Mouse (Mus musculus): ENCODE measurements around the gene Moap1.

DNA sequence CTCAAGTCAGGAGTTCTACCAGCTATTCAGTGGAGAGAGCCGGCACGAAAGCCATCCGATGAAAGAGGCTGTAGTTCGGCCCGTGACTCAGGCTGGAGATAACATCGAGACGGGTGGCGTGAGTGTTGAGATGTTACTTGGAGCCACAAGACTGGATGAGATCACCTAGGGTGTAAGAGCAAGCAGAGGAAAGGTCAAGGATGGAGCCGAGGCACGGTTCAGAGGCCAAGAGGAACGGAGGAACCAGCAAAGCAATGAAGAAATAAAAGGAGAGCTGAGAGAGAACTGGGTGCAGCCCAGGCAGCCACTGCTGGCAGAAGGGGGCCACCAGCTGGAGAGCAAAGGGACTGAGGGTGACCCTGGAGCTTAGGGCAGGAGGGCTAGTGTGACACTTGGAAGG is 35.2 kb downstream of the Moap1 start:
- TF ChIP-seq POLR2A (IDR thresholded peaks at IDR 0.05; ENCODE audit: borderline replicate concordance, control insufficient read depth, low read depth, low read length) (no peak), CTCF (IDR thresholded peaks at IDR 0.05; ENCODE audit: control insufficient read depth, insufficient read depth, low read length) (peak; percentile 36; the same call in 1 of the 2 replicates)

Measured in bone marrow, adult 2 months (tissue).